12 mouse cellular contexts compared by ENCODE assay signal in genomic region chr10:46576127-46576526, GRCm38 (mm10).
"Had no signal": no experiment of that assay in that cellular context is flagged by ENCODE, and none has a peak within 500 bp of the region (broad histone marks: within the 10 kb centered on the region; RNA-seq: fewer than 3 reads in every experiment).

No protein-coding gene starts in this region.

- DNase-seq: retina, postnatal 1 day; right cerebral cortex, adult 18-20 months; right cerebral cortex, postnatal 14 days; right cerebral cortex, postnatal 25 days; right cerebral cortex, postnatal 4 days; spleen, adult 18-20 months; thymus, adult 18-20 months; thymus, adult 2 months; thymus, postnatal 14 days; thymus, postnatal 25 days; thymus, postnatal 36 days; thymus, postnatal 4 days had no signal
